Mouse (Mus musculus) retina, adult 2 months (tissue): ENCODE measurements at regions not wholly inside any gene's neighbourhood (a gene's known extent, or its start where the extent isn't known, plus 50 kb on each side); places are given as distances from the start of the nearest gene placed in this dataset.

Experiments
- DNase-seq: peaks from one replicate; pipeline ENCODE4 v3.0.0-alpha.2; 2012; ENCODE audit warnings: low read depth, low spot score

DNA sequence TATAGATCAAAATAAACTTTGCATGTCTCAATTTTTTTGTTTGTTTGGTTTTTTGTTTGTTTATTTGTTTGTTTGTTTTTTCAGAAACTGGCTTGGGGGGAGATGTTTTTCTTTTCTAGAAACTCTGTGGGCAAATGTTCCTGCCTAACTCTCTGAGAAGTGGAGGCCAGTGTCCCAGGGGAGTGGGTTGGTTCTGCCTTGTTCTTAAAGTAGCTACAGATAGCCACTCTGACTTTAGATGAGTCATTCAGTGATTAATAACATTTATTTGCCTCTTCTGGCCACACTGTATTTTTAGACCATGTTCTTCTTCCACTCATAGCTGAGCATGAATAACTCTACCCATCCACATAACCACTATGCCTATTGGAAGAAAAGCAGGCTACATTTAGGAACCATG lies 405.6 kb upstream of the Adamts16 start:
- DNase-seq: no peak

DNA sequence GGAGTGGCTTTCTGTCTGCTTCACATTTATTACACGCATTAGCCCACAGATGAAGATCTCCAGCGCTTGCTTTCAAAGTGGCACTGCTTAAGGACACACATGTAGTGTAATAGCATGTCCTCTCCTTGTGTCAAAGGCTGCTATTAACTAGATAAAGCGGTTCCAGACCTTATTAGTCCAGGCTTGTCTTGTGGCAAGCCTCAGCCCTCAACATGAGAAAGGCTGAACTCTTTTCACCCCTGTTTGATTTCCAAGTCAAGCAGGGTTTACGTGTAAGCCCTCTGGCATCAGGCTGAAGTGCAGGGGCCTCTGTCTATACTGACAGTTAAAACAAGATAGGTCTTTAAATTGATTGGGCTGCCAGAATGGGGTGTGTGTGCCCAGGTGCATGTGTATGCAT lies 403.7 kb upstream of the Adamts16 start:
- no peak for DNase-seq

DNA sequence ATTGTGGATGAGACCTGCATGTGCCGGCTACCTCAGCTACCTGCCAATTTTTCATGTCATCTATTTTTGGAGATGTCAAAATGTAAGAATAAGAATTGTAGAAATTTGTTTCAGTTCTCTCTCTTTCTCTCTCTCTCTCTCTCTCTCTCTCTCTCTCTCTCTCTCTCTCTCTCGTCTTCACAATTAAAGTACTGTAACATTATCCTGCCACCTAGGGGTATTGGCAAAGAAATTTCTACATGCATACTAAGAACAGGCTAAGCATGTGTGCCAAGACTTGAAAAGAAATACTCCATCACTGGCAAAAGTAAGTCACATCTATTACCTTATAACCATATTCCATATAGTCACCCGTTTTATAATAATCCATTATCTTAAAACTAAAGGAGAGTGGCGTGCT lies 398.2 kb upstream of the Adamts16 start:
- no peak for DNase-seq

DNA sequence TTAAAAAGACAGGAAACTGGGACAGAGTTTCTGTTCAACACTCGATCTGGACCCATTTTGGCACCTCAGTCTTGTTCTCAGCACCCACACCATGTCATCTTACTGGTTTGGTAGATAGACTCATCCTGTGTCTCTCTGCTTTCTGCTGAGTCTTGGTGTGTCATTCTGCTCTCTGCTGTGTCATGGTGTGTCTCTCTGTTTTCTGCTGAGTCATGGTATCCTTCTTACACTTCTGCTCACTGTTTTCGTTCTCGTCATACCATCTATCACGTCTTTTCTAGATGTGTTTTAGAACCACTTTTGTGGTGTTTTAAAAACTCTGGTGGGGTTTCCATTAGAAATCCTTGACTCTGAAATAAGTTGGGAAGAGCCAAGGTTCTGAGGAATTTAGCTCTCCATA lies 393.7 kb upstream of the Adamts16 start:
- no peak for DNase-seq

DNA sequence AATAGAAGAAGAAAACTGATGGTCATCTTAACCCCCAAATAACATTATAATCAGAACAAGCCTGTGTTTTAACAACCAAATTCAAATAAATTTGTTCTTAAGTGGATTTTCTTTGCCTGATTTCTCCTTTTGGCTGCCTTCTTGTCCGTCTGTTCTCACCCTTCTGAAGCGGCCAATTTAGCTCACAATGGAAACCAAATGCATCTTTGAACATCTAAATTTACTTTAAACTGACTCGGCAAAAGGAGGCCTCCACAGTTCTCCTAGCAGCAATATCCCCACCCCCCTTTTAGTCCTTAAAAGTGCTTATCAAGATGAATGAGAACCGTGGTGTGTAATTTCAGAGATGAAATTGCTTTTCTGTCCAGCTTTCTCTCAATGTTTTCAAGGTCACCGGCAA lies 389.6 kb upstream of the Adamts16 start:
- DNase-seq: no peak

DNA sequence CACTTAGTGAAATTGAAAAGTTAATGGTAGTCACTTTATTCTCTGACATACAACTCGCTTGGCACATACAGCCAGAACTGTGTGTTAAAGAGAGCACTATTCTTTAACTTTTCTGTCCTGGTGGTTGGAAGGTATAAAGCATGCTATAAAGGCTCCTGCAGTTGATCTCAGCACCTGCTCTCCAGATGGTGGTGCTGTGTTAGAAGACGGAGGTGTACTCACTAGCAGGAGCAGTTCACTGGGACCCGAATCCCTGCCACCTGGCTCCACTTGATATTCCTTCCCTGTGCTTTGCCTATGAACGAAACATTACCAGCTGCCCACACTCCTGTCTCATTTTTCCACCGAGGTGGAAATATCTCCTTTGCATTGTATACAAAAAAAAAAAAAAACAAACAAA lies 373.2 kb upstream of the Adamts16 start:
- no peak for DNase-seq

DNA sequence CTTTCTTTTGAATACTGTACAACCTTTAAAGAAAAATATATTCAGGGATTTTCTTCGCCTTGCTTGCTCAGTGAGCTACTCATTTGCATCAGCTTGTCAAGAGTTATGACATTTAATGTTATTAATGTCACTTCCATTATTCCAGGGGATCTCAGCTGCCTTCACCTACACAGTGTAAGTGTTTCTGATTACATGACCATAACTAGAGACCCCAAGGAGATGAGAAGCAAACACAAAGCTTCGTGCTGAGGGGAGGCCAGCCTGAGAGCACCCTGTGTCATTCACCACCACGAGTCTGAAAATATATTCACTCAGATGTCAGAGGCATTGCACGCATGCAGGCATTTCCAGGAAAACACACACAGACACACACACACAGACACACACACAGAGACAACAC lies 369.8 kb upstream of the Adamts16 start:
- DNase-seq: no peak

DNA sequence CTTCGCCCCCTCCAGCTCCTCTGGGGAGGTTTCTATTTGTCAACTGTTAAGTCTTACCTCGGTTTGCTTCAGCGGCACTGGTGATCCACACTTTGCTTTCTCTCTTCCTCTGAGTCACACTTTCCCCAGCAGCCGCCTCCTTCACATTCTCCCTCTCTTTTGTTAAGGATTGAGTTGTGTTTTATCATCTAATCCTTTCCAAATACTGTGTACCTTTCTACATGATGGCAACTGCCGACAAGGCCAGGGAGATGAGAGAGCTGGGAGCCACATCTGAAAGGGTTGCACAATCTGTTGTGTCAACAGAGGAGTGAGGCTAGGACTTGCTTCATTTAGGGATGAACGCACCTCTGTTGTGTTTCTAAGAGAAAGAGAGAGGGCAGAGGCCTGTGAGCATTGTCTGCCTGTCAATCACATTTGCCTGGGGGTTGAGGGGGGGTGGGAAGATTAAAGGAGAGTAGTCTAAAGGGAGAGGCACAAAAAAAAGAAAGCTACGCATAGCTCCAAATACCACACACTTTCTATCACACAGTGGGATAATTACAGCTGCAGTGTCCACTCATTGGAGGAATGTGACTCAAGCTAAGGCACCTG lies 369.1 kb upstream of the Adamts16 start:
- no peak for DNase-seq

DNA sequence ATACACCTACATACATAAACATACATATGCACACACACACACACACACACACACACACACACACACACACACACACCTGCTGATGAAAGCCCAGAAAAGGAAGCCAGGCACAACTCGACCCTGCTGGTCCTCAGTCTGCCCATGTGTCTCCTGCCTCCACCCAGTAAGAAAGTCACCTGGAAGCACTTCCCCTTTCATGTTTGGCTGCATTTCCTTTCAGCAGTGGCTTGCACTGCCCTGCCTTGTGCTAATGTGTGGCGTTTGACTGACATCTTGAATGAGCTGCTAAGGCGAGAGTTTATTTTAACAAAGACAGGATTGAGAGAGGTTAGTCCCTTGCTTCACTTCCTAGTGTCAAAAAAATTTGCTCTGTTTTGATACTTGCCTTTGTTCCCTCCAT lies 364.1 kb upstream of the Adamts16 start:
- DNase-seq: no peak

DNA sequence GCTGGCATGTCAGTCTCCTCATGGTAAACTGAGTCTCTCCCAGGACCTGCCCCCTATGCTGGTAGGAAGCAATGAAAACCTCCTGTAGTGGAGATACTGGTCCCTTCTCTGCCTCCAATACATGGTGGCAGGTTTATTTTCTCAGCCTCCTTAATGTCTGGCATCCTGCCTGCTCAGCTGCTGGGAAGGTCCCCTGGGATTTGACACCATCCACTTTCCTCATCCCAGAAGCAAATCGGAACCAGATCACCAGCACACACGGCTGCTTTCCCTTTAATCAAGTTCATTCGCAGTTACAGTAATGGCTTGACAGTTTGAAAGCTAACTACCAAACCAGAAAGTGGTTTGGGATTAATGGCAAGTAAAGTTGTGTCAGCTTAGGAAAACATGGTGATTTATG lies 359.0 kb upstream of the Adamts16 start:
- DNase-seq: no peak

DNA sequence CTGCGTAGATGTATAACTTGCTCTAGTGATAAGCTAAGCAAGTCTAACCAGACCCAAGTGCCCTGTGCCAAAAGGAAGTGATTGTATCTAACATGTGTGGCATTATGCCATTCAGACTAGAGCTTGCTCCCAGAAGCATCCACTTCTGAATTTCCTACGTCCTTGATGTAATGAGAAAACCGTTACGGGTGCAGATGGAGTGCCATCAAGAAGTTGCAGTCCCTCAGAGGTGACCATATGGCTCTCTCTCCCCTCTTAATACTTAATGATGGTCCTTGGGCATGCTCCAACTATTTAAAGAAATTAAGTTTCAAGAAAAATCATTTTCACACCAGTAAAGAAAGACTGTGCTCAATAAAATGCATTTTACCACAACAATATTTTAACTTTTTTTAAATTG lies 354.1 kb upstream of the Adamts16 start:
- no peak for DNase-seq

DNA sequence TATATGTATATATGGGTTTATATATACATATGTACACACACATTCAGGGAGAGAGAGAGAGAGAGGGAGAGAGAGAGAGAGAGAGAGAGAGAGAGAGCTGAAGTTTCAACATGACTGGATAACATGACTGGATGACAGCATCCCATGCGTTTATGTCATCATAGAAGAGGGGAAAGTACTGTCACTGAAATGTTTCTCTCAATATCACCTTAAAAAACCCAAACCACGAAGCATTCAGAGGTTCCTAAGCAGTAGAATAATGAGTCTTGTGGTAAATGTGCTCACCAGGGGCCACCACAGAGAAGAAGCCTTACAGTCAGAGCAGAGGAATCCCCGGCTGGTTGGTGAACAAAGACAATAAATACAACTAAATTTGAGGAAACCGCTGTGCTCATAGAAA lies 342.9 kb upstream of the Adamts16 start:
- DNase-seq: no peak

DNA sequence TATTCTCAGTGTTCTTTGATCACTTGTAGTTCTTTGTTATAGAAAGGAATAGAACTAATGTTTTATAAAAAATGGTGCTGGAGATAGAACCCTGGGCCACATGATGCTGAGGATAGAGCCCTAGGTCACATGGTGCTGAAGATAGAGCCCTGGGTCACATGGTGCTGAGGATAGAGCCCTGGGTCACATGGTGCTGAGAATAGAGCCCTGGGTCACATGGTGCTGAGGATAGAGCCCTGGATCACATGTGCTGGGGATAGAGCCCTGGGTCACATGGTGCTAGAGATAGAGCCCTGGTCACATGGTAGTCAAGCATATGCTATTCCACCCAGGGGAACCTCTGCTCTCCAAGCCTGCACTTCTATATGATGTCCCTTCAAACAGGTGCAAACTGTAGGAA lies 337.5 kb upstream of the Adamts16 start:
- DNase-seq: no peak

DNA sequence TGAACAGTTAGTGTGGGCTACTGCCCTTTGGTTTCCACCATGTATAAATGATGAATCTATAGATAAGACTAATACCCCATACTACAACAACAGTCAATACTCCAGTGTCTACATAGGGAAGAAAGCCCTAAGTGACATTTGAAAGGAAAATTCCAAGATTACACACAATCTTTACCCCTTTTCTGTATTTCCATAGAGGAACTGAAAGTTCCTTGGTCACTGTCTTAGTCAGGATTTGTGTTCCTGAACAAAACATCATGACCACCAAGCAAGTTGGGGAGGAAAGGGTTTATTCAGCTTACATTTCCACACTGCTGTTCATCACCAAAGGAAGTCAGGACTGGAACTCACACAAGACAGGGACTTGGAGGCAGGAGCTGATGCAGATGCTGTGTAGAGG lies 332.7 kb upstream of the Adamts16 start:
- DNase-seq: no peak

DNA sequence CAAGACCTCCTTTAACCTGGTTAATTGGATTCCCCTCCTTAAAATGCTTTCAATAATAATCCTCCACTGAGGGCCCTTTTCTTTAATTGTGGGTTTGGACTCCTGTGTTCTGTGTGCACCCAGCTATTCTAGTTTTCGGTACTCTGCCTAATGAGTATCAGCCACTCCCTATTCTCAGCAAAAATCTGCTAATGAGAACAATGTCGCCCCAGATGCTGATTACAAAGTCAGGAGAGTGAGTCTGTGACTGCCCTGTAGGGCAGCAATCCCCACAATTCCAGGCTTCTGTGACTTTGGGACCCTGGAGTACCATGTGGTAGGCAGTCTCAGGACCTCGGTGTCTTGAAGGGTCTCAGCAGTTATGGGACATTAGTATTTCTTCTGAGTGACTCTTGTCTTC lies 324.6 kb upstream of the Adamts16 start:
- no peak for DNase-seq

DNA sequence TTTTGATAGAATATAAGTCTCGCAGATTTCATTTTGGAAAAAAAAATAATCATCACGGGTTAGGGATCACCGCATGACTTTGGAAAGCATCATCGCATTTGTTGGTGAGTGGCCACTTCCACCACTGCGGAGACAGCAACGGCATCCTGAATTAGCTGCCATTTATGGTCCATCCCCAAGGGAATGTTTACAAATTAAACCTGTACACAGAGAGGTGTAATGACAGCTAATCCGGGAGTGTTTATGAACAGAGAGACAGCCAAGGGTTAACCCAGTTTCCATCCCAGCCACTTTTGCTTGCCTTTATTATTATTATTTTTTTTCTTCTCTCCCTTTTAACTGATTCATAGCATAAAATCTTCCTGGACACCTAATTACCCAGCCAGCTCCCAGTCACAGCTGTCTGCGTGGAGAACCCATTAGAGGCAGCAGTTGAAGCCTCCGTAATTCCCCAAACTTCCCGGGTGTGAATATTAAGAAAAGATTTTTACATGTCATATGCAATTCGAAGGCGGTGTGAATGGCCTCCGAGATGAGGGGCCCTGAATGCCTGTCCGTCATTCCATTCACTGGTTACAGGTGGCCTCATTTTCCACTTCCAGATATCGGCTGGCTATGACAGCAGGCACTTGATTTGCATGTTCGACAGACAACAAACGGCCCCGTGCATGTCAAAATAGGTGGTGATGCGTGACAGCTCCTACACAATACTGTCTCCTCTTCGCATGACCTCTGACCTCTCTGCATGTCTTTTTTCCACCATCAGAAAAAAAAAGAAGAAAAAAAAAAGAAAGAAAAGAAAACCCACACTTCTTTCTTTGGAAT lies 323.7 kb upstream of the Adamts16 start:
- DNase-seq: no peak

DNA sequence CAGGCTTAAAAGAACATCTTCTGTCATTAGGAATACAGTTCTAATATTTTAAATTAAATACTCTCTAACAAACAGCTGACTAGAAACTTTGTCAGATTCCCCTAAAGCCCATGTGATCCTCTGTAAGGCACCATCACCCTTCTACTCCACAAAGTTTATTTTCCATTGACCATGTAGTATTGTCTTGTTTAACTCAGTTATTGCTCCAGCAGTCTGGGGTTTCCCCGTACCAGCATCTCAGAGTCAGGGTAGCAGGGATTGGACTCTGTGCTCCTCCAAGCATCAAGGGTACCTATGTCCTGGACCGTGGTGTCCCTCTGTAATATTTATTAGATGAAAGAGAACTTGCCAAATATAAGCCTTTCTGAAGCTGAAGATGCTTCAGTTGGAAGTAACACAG lies 322.4 kb upstream of the Adamts16 start:
- DNase-seq: no peak

DNA sequence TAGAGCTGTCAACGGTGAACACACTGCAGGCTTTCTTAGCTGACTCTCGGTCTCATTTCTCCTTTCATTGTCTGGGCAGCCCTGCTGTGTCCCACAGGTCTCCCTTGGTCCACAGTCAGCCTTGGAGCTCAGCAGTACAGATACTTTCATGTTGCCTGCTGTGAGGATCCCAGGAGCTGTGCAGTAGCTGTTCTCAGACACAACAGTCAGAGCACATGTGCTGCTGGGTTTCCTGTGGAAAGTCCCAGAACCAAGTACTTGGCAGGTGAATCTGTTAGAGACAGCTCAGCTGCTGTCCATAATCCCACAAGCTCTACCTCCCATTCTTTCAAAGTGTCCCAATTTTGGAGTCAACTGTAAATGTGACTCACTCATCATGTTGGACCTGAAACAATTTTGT lies 321.3 kb upstream of the Adamts16 start:
- no peak for DNase-seq

DNA sequence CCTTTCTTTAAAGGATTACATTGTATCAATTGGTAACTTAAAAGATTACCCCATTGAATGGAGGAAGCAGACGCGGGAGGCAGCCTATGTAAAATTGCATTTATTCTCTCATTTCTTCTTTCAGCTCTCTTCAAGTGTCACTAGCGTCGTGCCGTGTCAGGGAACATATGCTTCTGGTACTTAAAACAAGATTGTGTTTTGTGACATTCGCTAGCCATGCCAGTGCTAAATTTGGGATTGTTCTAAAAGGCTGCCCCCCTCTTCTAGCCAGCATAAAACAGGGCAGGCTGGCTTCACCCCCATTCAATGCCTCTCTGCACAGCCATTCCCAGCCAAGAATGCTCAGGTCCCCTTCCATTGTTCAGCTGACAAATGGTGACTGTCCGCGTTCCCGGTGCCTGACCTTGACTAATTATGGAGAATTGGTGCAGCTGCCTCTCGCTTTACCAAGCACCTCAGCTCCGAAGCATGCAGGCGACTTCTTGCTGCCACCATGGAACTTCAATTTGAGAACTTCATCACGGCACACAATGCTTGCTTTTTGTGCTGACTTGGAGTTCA lies 316.8 kb upstream of the Adamts16 start:
- DNase-seq: no peak

DNA sequence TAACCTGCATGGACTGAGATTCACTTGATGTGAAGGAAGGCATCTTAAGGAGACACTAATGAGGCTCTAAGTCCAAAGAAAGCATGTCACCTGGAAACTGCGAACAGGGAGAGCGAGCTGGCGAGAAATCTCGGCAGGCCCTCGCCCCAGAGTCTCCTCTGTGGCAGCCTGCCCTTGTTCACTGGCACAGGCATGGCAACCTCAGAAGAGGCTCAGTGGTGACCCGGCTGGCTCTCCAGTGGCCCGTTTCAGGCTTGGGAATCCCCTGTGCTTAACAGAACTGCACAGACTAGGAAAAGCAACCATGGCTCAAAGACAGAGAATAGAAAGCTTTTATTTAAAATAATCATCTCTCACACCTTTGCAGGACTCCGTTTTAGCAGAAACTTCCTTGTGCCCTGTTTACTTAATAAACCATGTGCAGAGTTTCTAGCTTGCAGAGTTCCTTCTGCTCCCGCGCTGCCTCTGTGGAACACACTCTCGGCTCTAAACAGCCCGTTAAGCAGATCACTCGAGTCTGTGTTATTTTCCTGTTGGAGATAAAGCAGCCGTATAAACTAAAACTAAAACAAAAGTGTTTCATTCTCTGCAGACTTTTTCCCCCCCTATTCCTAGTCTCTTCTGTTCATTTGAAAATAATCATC lies 316.2 kb upstream of the Adamts16 start:
- DNase-seq: no peak

DNA sequence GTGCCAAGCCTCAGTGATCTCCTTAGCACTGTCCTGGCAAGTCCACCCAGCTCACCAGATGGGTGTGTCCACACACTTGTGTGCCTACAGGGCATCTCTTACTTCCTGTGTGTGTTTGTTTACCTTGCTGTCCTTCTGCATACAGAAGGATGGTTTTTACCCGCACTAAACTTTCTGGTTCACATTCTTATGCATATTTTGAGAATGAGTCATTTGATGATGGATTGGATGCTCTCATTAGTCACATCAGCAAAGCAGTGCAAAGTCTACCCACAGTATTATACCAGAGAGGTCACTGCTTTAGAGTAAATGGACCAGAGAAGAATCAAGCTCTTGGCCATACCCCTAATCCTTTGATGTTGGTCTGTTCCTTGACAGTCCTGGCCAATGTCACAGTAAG lies 308.5 kb upstream of the Adamts16 start:
- DNase-seq: no peak

DNA sequence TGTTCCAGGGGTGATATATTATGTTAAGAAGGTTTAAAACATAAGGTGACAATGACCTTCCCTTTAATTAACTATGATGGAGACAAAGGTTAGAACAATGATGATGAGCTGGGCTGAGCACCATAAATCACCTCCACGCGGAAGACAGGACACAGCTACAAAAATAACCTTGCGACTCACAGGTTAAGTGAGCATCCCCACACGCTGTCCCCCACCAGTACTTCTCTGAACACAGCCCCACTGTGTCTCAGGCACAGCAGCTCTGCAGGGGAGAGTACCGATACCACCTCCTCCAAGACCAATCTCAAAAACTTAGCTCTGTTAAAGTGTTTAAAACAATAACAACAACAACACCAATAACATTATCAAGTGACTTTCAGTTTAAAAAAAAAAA lies 307.7 kb upstream of the Adamts16 start:
- no peak for DNase-seq
